Mouse (Mus musculus): Measurements from ENCODE around the gene Mpzl1.

DNA sequence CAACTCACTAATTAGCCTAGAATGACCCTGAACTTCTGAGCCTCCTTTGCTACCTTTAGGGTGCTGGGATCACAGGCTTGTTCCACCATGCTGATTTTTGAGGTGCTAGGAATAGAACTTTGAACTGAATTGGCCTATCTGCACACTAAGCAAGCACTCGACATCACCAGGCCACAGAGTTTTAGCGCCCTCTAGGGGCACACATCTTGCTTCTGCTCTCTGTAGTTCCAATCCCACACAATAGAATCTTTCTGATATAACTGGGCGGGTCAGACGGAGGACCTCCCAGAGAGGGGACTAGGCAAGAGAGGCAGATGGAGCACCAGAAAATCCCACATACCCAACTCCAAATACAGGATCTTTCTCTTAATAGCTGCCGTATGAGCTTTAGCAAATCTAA lies 24.3 kb upstream of the Mpzl1 start:
- TF ChIP-seq EP300 (IDR thresholded peaks at IDR 0.05) (no peak), CTCF (IDR thresholded peaks at IDR 0.05) (peak; percentile 93)
